Comparison of ENCODE assay signal across 8 mouse cellular contexts in the genomic region with DNA sequence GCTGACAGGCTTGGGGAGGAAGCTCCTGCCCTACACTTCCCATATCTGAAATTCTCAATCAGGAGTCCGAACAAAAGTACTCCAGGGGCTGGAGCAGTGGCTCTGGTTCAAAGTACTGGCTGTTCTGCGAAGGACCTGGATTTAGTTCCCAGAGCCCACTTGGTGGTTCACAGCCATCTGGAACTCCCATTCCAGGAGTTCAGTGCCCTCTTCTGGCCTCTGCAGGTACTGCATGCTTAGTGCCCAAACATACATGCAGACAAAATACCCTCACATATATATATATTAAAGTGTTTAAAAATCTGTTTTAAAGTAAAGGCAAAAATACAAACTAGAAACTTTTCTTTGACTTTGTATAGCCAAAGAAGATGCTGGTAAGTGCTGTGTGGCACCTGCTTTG.
DNase-seq lines count a peak whose midpoint lies in the region; ATAC-seq lines count a peak whose summit lies in the region.

No protein-coding gene starts in this region.

- H3K9me3 ChIP-seq in midbrain, embryonic 14.5 days (ENCODE audit: control insufficient read depth, low read length): no peaks in the 10 kb centered on the region
- no peaks in the 10 kb centered on the region for H3K9me3 ChIP-seq in midbrain, embryonic 15.5 days
- H3K9me3 ChIP-seq in forebrain, embryonic 15.5 days: no peaks in the 10 kb centered on the region

- peaks cover 6% of the 10 kb centered on the region; the same call in 1 of the 2 replicates for H3K4me1 ChIP-seq in midbrain, embryonic 14.5 days (ENCODE audit: control insufficient read depth, insufficient read depth, low read length)
- H3K4me1 ChIP-seq in midbrain, embryonic 15.5 days: peaks cover 27% of the 10 kb centered on the region
- H3K4me1 ChIP-seq in forebrain, embryonic 15.5 days: peaks cover 37% of the 10 kb centered on the region

- WGBS in midbrain, embryonic 14.5 days: 95% methylated on average over 2 of the region's 2 CpGs
- 85% methylated on average over 2 of the region's 2 CpGs for WGBS in midbrain, embryonic 15.5 days
- WGBS in forebrain, embryonic 15.5 days: 92% methylated on average over 2 of the region's 2 CpGs

- no peak overlapping the region for H3K4me2 ChIP-seq in midbrain, embryonic 14.5 days (ENCODE audit: low read length)
- no peak overlapping the region for H3K4me2 ChIP-seq in midbrain, embryonic 15.5 days
- no peak overlapping the region for H3K4me2 ChIP-seq in forebrain, embryonic 15.5 days (replicated peaks)

- H3K27ac ChIP-seq in midbrain, embryonic 14.5 days (replicated peaks; ENCODE audit: low read depth, low read length): no peak overlapping the region
- H3K27ac ChIP-seq in midbrain, embryonic 15.5 days: no peak overlapping the region
- H3K27ac ChIP-seq in forebrain, embryonic 15.5 days (replicated peaks): no peak overlapping the region

- peak; percentile 60 to 66 for DNase-seq in cerebellum, postnatal 10 days
- DNase-seq in cerebellum, adult 9-11 months: no peak
- peak; percentile 30 for DNase-seq in midbrain, embryonic 14.5 days
- peak; percentile 39 for DNase-seq in thymus, postnatal 0 days (ENCODE audit: low spot score)
- DNase-seq in yolk sac, embryonic 10.5 days (ENCODE audit: low spot score): no peak

- no peak overlapping the region for H3K4me3 ChIP-seq in midbrain, embryonic 14.5 days (replicated peaks; ENCODE audit: low read depth, low read length)
- H3K4me3 ChIP-seq in midbrain, embryonic 15.5 days: no peak overlapping the region
- H3K4me3 ChIP-seq in forebrain, embryonic 15.5 days: no peak overlapping the region

- H3K36me3 ChIP-seq in midbrain, embryonic 14.5 days (ENCODE audit: control insufficient read depth, insufficient read depth, low read length): peaks cover 46% of the 10 kb centered on the region
- peaks cover 10% of the 10 kb centered on the region; the same call in 1 of the 2 replicates for H3K36me3 ChIP-seq in midbrain, embryonic 15.5 days (replicated peaks)
- H3K36me3 ChIP-seq in forebrain, embryonic 15.5 days: peaks cover 17% of the 10 kb centered on the region

- ATAC-seq in midbrain, embryonic 14.5 days (ENCODE audit: low FRiP score, low TSS enrichment): no peak
- ATAC-seq in midbrain, embryonic 15.5 days (replicated peaks): no peak
- ATAC-seq in erythroblast, adult 5-6 weeks (replicated peaks; ENCODE audit: low FRiP score, poor library complexity, severe bottlenecking): 0 out of 2 replicates have a peak, but pooled peaks have one; percentile 59
- no peak for ATAC-seq in forebrain, embryonic 15.5 days (replicated peaks)

- no peaks in the 10 kb centered on the region for H3K27me3 ChIP-seq in midbrain, embryonic 14.5 days (ENCODE audit: control insufficient read depth, insufficient read depth, low read length)
- H3K27me3 ChIP-seq in midbrain, embryonic 15.5 days (replicated peaks): no peaks in the 10 kb centered on the region
- no peaks in the 10 kb centered on the region for H3K27me3 ChIP-seq in forebrain, embryonic 15.5 days

- H3K9ac ChIP-seq in midbrain, embryonic 14.5 days (replicated peaks; ENCODE audit: low read length): no peak overlapping the region
- H3K9ac ChIP-seq in midbrain, embryonic 15.5 days: no peak overlapping the region
- no peak overlapping the region for H3K9ac ChIP-seq in forebrain, embryonic 15.5 days (replicated peaks)

Comparison
In these comparisons a context has a peak if more than half of its experiments do, and no peak if none do; other contexts are left out.
1. DNase-seq: peak in cerebellum, postnatal 10 days (2 of 2), midbrain, embryonic 14.5 days (single experiment) and thymus, postnatal 0 days (single experiment); none in cerebellum, adult 9-11 months (single experiment) and yolk sac, embryonic 10.5 days (single experiment).